Mouse (Mus musculus): ENCODE results near the gene Arhgap29.

Gene Arhgap29

GRCm38 (mm10) chr3:122009818-122010217 is 57.5 kb downstream of the Arhgap29 start:
- no peak for DNase-seq (ENCODE audit: low spot score in 2 of 2)

DNA sequence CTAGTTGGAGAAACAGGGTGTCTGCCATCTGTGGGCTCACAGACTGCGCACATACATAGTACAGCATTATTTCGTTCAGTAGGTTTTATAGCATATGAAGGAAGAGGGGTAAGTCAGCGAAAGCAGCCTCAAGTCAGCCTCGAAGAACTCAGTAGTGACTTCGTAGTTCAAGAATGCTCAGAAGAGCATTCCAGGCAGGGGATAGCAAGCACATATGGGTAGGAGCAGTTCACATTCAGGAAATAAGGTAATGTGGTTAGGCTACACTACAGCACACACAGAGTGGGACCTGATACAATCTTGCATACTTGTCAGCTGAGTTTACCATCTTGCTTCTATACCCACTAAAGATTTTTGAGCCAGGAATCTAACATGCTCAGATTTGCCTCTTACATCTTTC is 58.0 kb downstream of the Arhgap29 start:
- DNase-seq (ENCODE audit: low spot score in 2 of 2) = no peak

GRCm38 (mm10) chr3:122012464-122012863 is 60.1 kb downstream of the Arhgap29 start:
- DNase-seq (ENCODE audit: low spot score in 2 of 2) = no peak

- no peak for DNase-seq (ENCODE audit: low spot score in 2 of 2)
These were observed 66.1 kb downstream of the Arhgap29 start for GRCm38 (mm10) chr3:122018421-122018820.

- DNase-seq (ENCODE audit: low spot score in 2 of 2) = no peak
These were observed 66.8 kb downstream of the Arhgap29 start for GRCm38 (mm10) chr3:122019159-122019558.

DNA sequence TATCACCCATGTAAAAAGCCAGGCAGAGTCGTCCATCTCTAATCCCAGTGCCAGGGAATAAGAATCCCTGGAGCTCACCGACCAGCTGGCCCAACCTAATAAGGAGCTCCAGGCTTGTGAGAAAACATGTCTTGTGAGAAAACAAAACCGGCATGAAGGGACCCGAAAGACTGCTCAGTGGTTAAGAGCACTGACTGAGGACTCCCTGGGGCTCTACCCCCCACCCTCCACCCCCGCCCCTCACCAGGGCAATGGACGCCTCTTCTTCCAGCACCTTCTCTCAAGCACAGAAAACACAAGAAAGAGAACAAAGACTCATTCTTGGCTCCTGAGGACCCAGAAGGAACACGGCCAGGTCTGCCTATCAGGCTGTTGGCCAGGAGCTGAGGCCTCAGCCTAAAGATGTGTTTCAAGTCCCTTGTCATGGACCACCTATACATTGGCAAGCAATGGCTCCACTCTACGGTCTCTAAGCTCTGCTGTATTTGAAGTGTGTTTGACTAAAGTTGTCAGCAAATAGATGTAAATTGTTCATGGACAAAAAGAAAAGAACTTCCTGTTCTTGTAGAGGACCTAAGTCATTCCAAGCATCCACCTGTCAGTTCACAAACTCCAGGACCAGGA is 68.8 kb downstream of the Arhgap29 start:
- DNase-seq (ENCODE audit: low spot score in 2 of 2) = no peak

DNA sequence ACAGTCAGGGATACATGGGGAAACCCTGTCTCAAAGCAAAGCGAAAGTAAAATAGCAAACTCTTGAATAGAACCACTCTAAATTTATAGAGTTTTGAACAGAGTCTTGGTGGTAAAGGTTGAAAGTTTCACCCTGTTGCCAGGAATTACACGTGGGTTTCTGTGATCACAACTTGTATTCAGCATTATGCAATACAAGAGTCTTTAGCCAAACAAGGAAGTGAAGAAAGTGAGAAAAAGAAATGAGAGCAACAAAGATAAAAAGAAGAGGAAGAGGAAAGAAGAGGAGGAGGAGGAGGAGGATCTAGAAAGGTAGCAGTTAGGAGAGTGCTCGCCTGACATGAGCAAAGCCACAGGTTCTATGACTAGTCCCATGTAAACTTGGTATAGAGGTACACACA is 70.0 kb downstream of the Arhgap29 start:
- DNase-seq (ENCODE audit: low spot score in 2 of 2) = no peak

GRCm38 (mm10) chr3:122026676-122027075 is 74.3 kb downstream of the Arhgap29 start:
- no peak for DNase-seq (ENCODE audit: low spot score in 2 of 2)

GRCm38 (mm10) chr3:122027776-122028175 is 75.4 kb downstream of the Arhgap29 start:
- DNase-seq (ENCODE audit: low spot score in 2 of 2) = no peak

GRCm38 (mm10) chr3:122033248-122033837 is 81.0 kb downstream of the Arhgap29 start:
- DNase-seq (ENCODE audit: low spot score in 2 of 2) = no peak

GRCm38 (mm10) chr3:122034240-122034639 is 81.9 kb downstream of the Arhgap29 start:
- DNase-seq (ENCODE audit: low spot score in 2 of 2) = no peak

GRCm38 (mm10) chr3:122035092-122035491 is 82.8 kb downstream of the Arhgap29 start:
- no peak for DNase-seq (ENCODE audit: low spot score in 2 of 2)

- DNase-seq (ENCODE audit: low spot score in 2 of 2) = no peak
These were observed 88.2 kb downstream of the Arhgap29 start for GRCm38 (mm10) chr3:122040522-122040921.

- no peak for DNase-seq (ENCODE audit: low spot score in 2 of 2)
These were observed 90.8 kb downstream of the Arhgap29 start for GRCm38 (mm10) chr3:122043102-122043501.

DNA sequence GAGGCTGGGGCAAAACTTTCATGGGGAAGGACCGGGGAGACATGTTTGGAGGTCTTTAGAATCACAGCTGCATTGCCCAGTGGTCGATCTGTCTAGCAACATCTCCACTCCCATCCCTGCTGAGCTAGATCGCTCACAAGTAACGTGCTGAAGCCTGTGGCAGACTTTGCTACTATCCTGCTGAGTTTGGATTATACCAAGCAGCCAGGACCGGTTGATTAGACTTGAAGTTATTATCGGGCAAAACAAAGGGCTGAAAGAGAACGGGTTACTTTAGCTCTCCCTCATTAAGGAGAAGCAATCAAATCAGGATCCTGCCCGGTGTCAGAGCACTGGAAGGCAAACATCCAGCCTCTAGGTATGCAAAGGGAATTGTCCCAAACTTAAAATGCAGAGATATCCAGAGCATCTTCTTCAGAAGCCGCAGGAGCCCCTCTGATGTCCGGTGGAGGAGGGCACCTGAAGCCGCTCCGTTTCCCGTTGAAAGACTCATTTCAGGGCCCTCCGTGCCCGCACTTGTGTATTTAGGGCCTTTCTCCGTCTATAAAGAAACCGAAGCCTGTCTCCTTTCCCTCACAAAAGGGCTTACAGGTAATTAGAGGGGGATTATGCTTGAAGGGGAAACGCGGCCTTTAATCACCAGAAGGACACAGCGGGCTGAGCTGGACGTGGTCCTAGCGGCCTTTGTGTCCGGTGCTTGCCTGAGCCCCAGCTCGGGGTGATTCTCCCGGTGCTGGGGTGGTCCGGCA is 91.6 kb downstream of the Arhgap29 start, which contains the start of gene Abca4:
Gene Abca4, plus strand, starts transcription at position 645 of the 749 bp plus-strand sequence.
- DNase-seq (ENCODE audit: low spot score in 2 of 2) = no peak

- DNase-seq (ENCODE audit: low spot score in 2 of 2) = no peak
These were observed 93.9 kb downstream of the Arhgap29 start for GRCm38 (mm10) chr3:122046187-122046620.

DNA sequence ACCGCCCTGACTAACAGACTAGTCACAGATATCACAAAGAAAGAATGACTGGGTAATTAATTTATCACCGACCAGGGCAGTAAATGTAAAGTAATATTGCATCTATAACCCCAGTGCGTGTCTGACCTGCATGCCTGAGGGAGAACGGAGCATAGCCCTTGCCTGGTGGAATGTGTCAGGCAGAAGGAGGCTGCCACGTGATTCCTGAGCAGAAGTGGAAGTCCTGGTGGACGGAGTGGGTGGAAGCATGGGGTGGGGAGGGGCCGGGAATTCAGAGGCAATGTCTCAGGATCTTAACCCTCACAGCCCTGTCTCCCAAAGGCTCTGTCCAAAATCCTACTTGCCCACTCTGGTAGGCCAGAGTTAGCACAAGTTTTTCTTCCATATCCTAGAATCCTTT is 95.1 kb downstream of the Arhgap29 start:
- DNase-seq (ENCODE audit: low spot score in 2 of 2) = no peak

- peak in 1 of 2 experiments; percentile 54 for DNase-seq (ENCODE audit: low spot score in 2 of 2)
These were observed 95.8 kb downstream of the Arhgap29 start for GRCm38 (mm10) chr3:122047921-122048861.

DNA sequence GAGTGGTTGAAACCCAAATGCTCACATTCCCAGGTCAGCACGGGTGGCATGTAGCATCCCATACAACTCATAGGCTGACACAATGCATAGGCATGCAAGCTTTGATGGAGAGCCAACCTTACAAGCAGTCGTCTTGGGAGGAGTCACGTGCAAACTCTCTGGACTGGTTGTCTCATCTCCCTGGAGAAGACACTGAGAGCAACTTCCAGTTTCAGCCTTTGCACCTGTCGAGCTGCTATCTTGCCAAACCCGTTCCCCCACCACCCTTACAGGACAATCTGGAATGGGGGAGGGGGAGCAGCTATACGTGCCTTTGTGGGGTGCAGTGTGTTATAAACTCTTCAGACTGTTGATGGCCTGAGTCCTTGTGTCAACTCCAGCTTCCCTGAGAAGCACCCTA is 96.8 kb downstream of the Arhgap29 start:
- no peak for DNase-seq (ENCODE audit: low spot score in 2 of 2)

GRCm38 (mm10) chr3:122058439-122059198 is 106.3 kb downstream of the Arhgap29 start:
- no peak for DNase-seq (ENCODE audit: low spot score in 2 of 2)

DNA sequence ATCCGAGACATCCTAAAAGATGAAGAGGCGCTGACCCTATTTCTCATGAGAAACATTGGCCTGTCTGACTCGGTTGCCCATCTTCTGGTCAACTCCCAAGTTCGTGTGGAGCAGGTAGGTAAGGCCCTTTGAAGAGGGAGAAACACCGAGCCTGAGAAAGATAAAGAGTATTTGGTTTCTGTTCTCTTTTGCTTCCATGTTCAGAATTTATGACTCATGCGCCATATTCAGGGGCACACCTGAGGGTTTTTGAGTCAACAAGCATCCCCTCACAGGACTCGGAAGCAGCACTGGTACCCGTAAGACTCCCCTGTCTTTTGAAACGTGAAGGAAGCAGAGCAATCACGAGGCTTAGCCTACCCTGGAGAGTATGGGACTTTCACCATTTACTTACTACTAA is 110.2 kb downstream of the Arhgap29 start:
- DNase-seq (ENCODE audit: low spot score in 2 of 2) = no peak
